Mouse (Mus musculus) ES-Bruce4 (cell line): ENCODE data around the gene Spaca4. TPM values are rescaled to one million over a fixed set of nuclear protein-coding genes. Genes with fewer than 3 reads are reported as not detected.

Experiments
- H3K27ac ChIP-seq: 2 replicates; pipeline ENCODE4 v1.5.1; 2012; ENCODE audit warnings: low read length, inconsistent platforms; ENCODE audit not compliant: insufficient read depth
- H3K27me3 ChIP-seq: 2 replicates; pipeline ENCODE4 v1.6.1; 2012; ENCODE audit warnings: mild to moderate bottlenecking, low read length, inconsistent platforms; ENCODE audit not compliant: control insufficient read depth, poor library complexity, insufficient read depth, severe bottlenecking
- H3K36me3 ChIP-seq: 2 replicates; pipeline ENCODE4 v1.6.1; 2012; ENCODE audit warnings: inconsistent platforms, mild to moderate bottlenecking, low read length, moderate library complexity; ENCODE audit not compliant: control insufficient read depth, poor library complexity, insufficient read depth, severe bottlenecking
- H3K4me1 ChIP-seq: one replicate; pipeline ENCODE4 v1.8.1; 2011; ENCODE audit warnings: low read length; ENCODE audit not compliant: control insufficient read depth, insufficient read depth
- H3K4me3 ChIP-seq: 2 replicates; pipeline ENCODE4 v1.5.1; 2011; ENCODE audit warnings: low read depth, mild to moderate bottlenecking, low read length
- H3K9ac ChIP-seq: 2 replicates; pipeline ENCODE4 v1.6.1; 2012; ENCODE audit warnings: low read depth, mild to moderate bottlenecking, inconsistent platforms; ENCODE audit not compliant: poor library complexity, severe bottlenecking
- H3K9me3 ChIP-seq: replicated peaks from 2 replicates; pipeline ENCODE4 v1.6.1; 2012; ENCODE audit warnings: mild to moderate bottlenecking, low read length, inconsistent platforms; ENCODE audit not compliant: control insufficient read depth, poor library complexity, insufficient read depth, severe bottlenecking
- CTCF ChIP-seq: IDR thresholded peaks from one replicate; pipeline ENCODE4 v1.8.1; 2011; ENCODE audit warnings: low read depth, low read length
- EP300 ChIP-seq: IDR thresholded peaks from 2 replicates; pipeline ENCODE4 v1.6.1; 2011; ENCODE audit warnings: low read depth, low read length; ENCODE audit not compliant: insufficient read depth
- POLR2A ChIP-seq: IDR thresholded peaks from one replicate; pipeline ENCODE4 v1.8.1; 2011; ENCODE audit warnings: low read length; ENCODE audit not compliant: insufficient read depth
- polyA plus RNA-seq: library from polyadenylated mRNA; stranded (reverse); fragments of >200 nt; gene quantifications from 2 replicates; pipeline ENCODE4 v1.2.4, GENCODE M21; 2011; ENCODE audit warnings: low read depth; ENCODE audit not compliant: missing spikeins, insufficient read depth, insufficient read length

Spaca4 gene
- polyA plus RNA-seq, 1 experiment: not detected

GRCm38 (mm10) chr7:45748110-45748509 is 22.5 kb upstream of the Spaca4 start:
- no peaks in the 10 kb centered on the region for H3K9me3 ChIP-seq
- no peak overlapping the region for H3K27ac ChIP-seq
- no peak for TF ChIP-seq POLR2A
- no peak for TF ChIP-seq CTCF
- no peak for TF ChIP-seq EP300
- no peaks in the 10 kb centered on the region for H3K36me3 ChIP-seq
- peaks cover 7% of the 10 kb centered on the region for H3K4me1 ChIP-seq
- H3K27me3 ChIP-seq: no peaks in the 10 kb centered on the region
- H3K4me3 ChIP-seq: no peak overlapping the region
- no peak overlapping the region for H3K9ac ChIP-seq

- Histone ChIP-seq H3K9me3 (no peaks in the 10 kb centered on the region), H3K36me3 (no peaks in the 10 kb centered on the region), H3K4me3 (no peak overlapping the region), H3K27me3 (no peaks in the 10 kb centered on the region), H3K9ac (no peak overlapping the region), H3K4me1 (peaks cover 9% of the 10 kb centered on the region), H3K27ac (no peak overlapping the region)
- TF ChIP-seq CTCF (no peak), EP300 (peak; percentile 88; the same call in 1 of the 2 replicates)
These were observed 21.8 kb upstream of the Spaca4 start for GRCm38 (mm10) chr7:45747450-45747849.

- Histone ChIP-seq H3K27me3 (no peaks in the 10 kb centered on the region), H3K36me3 (no peaks in the 10 kb centered on the region), H3K4me1 (peaks cover 9% of the 10 kb centered on the region), H3K4me3 (no peak overlapping the region), H3K9me3 (no peaks in the 10 kb centered on the region), H3K27ac (no peak overlapping the region), H3K9ac (no peak overlapping the region)
- peak; percentile 73 for TF ChIP-seq CTCF
- TF ChIP-seq EP300: no peak
- no peak for TF ChIP-seq POLR2A
These were observed 20.9 kb upstream of the Spaca4 start for GRCm38 (mm10) chr7:45746518-45746917.

GRCm38 (mm10) chr7:45744387-45744786 is 18.8 kb upstream of the Spaca4 start:
- H3K27ac ChIP-seq: no peak overlapping the region
- H3K9me3 ChIP-seq: no peaks in the 10 kb centered on the region
- H3K4me3 ChIP-seq: no peak overlapping the region
- H3K36me3 ChIP-seq: no peaks in the 10 kb centered on the region
- peaks cover 6% of the 10 kb centered on the region for H3K4me1 ChIP-seq
- H3K9ac ChIP-seq: no peak overlapping the region
- no peaks in the 10 kb centered on the region for H3K27me3 ChIP-seq
- TF ChIP-seq EP300: no peak
- TF ChIP-seq POLR2A: no peak
- TF ChIP-seq CTCF: no peak

- peak overlapping the region; percentile 63 for H3K4me3 ChIP-seq
- H3K9ac ChIP-seq: peak overlapping the region; percentile 10; the same call in 1 of the 2 replicates
These were observed 16.7 kb upstream of the Spaca4 start for GRCm38 (mm10) chr7:45742338-45742737.

GRCm38 (mm10) chr7:45741777-45742176 is 16.2 kb upstream of the Spaca4 start:
- H3K27me3 ChIP-seq: no peaks in the 10 kb centered on the region

More at GRCm38 (mm10) chr7:45742338-45742737, 16.7 kb upstream of the Spaca4 start:
- TF ChIP-seq CTCF: peak; percentile 33
- TF ChIP-seq EP300: no peak
- Histone ChIP-seq H3K27ac (no peak overlapping the region), H3K27me3 (no peaks in the 10 kb centered on the region), H3K36me3 (no peaks in the 10 kb centered on the region), H3K4me1 (peaks cover 4% of the 10 kb centered on the region), H3K9me3 (no peaks in the 10 kb centered on the region)

More at GRCm38 (mm10) chr7:45741777-45742176, 16.2 kb upstream of the Spaca4 start:
- Histone ChIP-seq H3K4me3 (peak overlapping the region; percentile 63), H3K27ac (no peak overlapping the region), H3K36me3 (no peaks in the 10 kb centered on the region), H3K4me1 (peaks cover 2% of the 10 kb centered on the region), H3K9me3 (no peaks in the 10 kb centered on the region), H3K9ac (peak overlapping the region; percentile 10; the same call in 1 of the 2 replicates)
- TF ChIP-seq CTCF: no peak
- no peak for TF ChIP-seq EP300
- peak; percentile 63 for TF ChIP-seq POLR2A
